Mouse (Mus musculus) forebrain, embryonic 16.5 days (tissue): ENCODE results near the gene Sprr2a2. TPM values are rescaled to one million over a fixed set of nuclear protein-coding genes. Genes with fewer than 3 reads are reported as not detected.
"Not testable (repeated sequence)": the region's sequence is repeated elsewhere in the genome, so short reads cannot be mapped to it uniquely, and the experiment has no call there.

Source experiments
- ATAC-seq: fragments of 200-750 bp; cut with Nextera tagmentation; 2 replicates; pipeline ENCODE4 v1.8.0; 2017; ENCODE audit warnings: mild to moderate bottlenecking, moderate library complexity
- H3K27ac ChIP-seq: fragments of 300-500 bp; sonication (generic); 2 replicates; pipeline ENCODE4 v1.5.1; 2014; ENCODE audit warnings: low read length, control low read depth
- H3K27me3 ChIP-seq: fragments of 300-500 bp; sonication (generic); replicated peaks from 2 replicates; pipeline ENCODE4 v1.6.1; 2014; ENCODE audit warnings: low read length; ENCODE audit not compliant: control insufficient read depth, insufficient read depth
- H3K36me3 ChIP-seq: fragments of 300-500 bp; sonication (generic); 2 replicates; pipeline ENCODE4 v1.6.1; 2014; ENCODE audit not compliant: control insufficient read depth, insufficient read depth
- H3K4me1 ChIP-seq: fragments of 300-500 bp; sonication (generic); replicated peaks from 2 replicates; pipeline ENCODE4 v1.6.1; 2014; ENCODE audit warnings: low read length; ENCODE audit not compliant: control insufficient read depth, insufficient read depth
- H3K4me2 ChIP-seq: fragments of 300-500 bp; sonication (generic); 2 replicates; pipeline ENCODE4 v1.6.1; 2014; ENCODE audit warnings: mild to moderate bottlenecking, low read length, control low read depth
- H3K4me3 ChIP-seq: fragments of 300-500 bp; sonication (generic); replicated peaks from 2 replicates; pipeline ENCODE4 v1.5.1; 2014; ENCODE audit warnings: mild to moderate bottlenecking, low read length, control low read depth
- H3K9ac ChIP-seq: fragments of 300-500 bp; sonication (generic); replicated peaks from 2 replicates; pipeline ENCODE4 v1.6.1; 2014; ENCODE audit warnings: low read depth, low read length, control low read depth
- H3K9me3 ChIP-seq: fragments of 300-500 bp; sonication (generic); 2 replicates; pipeline ENCODE4 v1.6.1; 2016; ENCODE audit warnings: low read length; ENCODE audit not compliant: control insufficient read depth
- WGBS: fragments of 180-500 bp; shearing (Covaris S2); extraction: QIAGEN DNeasy Blood & Tissue Kit; methylation state at CpG from one replicate; pipeline ENCODE4 v1.1.7; 2014; 5-methylcytosine and 5-hydroxymethylcytosine counted together
- polyA plus RNA-seq: library from polyadenylated mRNA; unstranded; fragments of >200 nt; fragmentation: Nextera tagmentation; extraction: Ambion mirVana; gene quantifications from 2 replicates; pipeline ENCODE4 v1.2.1, GENCODE M21; 2015

The Sprr2a2 gene
- polyA plus RNA-seq, 1 experiment from 2014 or later, result not detected

DNA sequence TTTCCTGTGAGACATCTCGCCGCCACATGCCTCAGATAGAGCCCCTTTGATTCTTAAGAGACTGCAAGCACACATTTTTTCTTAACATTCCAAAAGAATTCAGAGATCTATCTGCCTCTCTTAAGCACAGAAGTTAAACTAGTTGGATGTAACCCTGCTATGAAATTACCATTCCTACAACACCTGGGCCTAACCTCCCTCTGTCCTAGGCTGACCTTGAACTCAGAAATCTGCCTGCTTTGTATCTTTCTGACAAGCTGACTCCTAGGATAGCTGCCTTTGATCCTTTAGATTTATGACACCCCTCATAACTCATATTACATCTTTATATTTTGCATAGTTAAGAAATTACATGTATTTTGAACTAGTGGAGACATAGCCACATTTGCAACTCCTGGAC, 47.7 kb downstream of the Sprr2a2 start:
- H3K9me3 ChIP-seq, H3K4me2 ChIP-seq, H3K9ac ChIP-seq, H3K27ac ChIP-seq, H3K4me3 ChIP-seq, H3K4me1 ChIP-seq, H3K27me3 ChIP-seq, H3K36me3 ChIP-seq, ATAC-seq: not testable (repeated sequence)
- no CpG with 5 or more reads among the region's 2 CpGs for WGBS

DNA sequence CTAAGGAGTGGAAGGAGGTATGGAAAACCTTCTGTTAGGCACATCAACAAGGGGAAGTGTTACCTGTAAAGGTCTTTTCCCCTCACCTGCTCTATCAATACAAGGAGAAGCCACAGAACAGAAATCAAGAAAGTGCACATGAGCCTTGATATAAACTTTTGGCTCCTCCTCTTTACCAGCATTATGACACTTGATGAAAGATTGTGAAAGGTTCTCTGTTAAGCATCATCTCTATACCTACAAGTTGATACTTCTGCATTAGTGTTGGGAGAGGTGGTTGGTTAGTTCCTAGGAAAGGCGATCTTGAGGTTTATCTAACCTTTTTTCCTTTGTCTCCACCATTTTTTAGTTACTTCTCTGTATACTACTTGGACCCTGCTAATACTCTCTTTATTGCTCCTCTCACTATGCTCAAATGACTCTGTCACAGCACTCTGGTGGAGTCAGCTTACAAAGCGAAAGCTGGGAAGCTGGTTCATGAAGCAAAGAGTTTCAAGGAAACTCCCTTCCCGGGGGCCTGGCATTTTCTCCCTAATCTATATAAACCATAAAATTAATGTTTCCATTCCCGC, 55.8 kb downstream of the Sprr2a2 start:
- WGBS, result no CpG with 5 or more reads among the region's 4 CpGs
- H3K4me1 ChIP-seq, H3K4me2 ChIP-seq, H3K9me3 ChIP-seq, H3K36me3 ChIP-seq, H3K27ac ChIP-seq, H3K9ac ChIP-seq, H3K27me3 ChIP-seq, H3K4me3 ChIP-seq, ATAC-seq: not testable (repeated sequence)

DNA sequence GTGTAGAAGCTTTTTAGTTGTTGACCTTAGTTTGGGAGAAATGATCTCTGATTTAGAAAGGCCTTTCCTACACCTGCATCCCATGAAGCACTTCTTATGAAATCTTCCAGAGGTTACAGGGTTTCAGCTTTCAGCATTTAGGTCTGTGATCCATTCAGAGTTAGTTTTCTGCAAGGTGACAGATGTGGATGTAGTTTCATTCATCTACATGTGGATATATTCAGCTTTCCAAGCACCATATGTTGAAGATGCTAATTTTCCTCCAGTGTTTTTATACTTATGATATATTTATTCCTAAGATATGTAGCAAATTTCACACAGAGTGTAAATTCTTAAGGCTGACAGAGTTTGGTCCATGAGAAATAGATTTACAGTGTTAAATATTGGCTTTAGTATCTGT, 57.8 kb downstream of the Sprr2a2 start:
- H3K9me3 ChIP-seq, H3K36me3 ChIP-seq, ATAC-seq, H3K27ac ChIP-seq, H3K9ac ChIP-seq, H3K4me3 ChIP-seq, H3K4me2 ChIP-seq, H3K27me3 ChIP-seq, H3K4me1 ChIP-seq: not testable (repeated sequence)

DNA sequence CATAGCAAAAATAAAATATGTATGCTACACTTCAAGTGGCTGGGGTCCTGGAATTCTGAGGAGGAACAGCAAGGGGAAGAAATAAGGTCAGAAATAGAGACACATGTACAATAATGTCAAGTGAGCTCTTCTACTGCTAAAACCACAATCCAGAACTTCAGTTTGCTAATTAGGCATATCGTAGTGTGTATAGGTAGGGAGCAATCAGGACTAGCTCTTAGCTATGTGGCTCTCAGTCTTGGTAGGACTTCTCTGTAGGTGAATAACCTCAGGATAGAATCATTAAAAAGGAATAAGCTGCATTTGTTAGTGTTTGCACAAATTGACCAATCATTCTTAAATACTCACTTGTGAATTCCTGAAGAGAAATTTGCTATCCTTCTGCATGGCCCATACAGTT, 58.3 kb downstream of the Sprr2a2 start:
- ATAC-seq, H3K4me1 ChIP-seq, H3K9me3 ChIP-seq, H3K27me3 ChIP-seq, H3K9ac ChIP-seq, H3K4me2 ChIP-seq, H3K27ac ChIP-seq, H3K36me3 ChIP-seq, H3K4me3 ChIP-seq: not testable (repeated sequence)
- no CpG with 5 or more reads among the region's 1 CpGs for WGBS

DNA sequence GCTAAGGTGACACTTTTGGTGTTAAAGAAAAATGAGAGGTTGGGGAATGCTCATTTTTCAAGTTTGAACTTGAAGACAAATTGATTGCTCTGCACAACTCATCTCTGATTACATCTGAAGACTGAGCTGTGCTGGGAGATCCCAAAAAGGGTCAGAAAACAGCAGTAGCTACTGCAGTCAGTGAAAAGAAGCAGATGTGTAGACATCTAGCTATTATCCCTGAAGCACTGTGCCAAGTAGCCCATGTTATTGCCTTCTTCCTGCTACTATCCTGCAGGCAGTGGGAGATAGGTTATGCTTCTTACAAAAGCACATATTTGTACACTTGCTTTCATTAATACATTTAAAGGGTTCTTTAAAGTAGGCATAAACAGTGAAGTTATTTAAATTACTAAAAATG, 63.9 kb downstream of the Sprr2a2 start:
- ATAC-seq, H3K4me2 ChIP-seq, H3K27ac ChIP-seq: not testable (repeated sequence)

DNA sequence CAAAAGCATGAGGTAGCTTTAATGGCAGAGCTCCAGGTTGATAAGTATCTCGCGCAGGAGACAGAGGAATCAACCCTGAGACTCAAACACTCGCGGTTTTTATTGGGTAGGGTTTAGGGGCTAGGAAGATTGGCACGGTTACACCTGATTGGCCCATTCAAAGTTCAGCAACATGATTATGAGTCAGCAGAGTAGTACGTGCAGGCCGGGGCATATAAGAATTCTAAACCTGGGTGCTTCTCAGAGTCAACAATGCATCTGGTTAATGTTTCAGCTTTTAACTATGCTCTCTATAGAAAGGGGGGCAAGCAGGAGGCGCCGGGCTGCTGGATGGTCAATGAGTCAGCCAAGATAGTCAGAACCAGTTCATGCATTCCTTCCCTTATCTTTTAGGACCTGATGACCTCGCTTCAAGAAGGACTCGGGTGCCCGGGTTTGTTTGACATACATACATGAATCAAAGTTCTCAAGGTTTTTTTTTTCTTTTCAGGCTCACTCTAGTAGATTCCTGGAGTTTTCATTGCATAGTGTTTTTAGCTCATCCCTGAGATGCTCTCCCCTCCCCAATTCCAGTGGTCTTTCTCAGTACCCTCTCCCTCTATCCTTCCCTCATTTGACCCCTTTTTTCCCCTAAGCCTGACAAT, 65.4 kb downstream of the Sprr2a2 start:
- not testable (repeated sequence) for H3K27ac ChIP-seq, H3K4me3 ChIP-seq, H3K9ac ChIP-seq, H3K36me3 ChIP-seq, H3K4me2 ChIP-seq, ATAC-seq, H3K27me3 ChIP-seq, H3K4me1 ChIP-seq, H3K9me3 ChIP-seq
- 90% methylated on average over 5 of the region's 12 CpGs for WGBS

More for the DNA sequence above, 63.9 kb downstream of the Sprr2a2 start:
- not testable (repeated sequence) for H3K4me3 ChIP-seq, H3K27me3 ChIP-seq, H3K36me3 ChIP-seq, H3K9ac ChIP-seq, H3K4me1 ChIP-seq, H3K9me3 ChIP-seq

DNA sequence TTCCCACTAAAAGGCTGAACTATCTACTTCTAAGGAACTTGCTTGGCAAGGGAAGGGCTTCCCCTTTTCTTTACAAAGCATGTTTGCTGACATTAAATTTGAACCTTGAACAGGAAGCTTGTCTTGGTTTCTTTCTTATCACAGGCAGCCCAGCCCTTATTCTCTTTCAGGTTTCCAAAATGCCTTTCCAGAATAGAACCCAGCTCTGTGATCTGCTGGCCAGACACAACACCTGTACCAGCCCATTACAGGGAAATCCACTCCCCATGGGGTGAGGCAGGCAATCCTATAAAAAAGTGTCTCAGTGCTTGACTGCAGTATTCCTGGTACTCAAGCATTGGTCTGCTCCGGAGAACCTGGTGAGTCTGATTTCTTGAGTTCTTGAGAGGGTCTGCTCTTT, 69.4 kb downstream of the Sprr2a2 start, which contains the start of gene Sprr2a3:
Gene Sprr2a3 (plus strand): TSS at position 317 of the 400 bp plus-strand sequence.
- not testable (repeated sequence) for H3K9me3 ChIP-seq, H3K36me3 ChIP-seq, H3K27me3 ChIP-seq, H3K4me3 ChIP-seq, H3K27ac ChIP-seq, H3K9ac ChIP-seq, H3K4me1 ChIP-seq, H3K4me2 ChIP-seq, ATAC-seq
- 94% methylated on average over 1 of the region's 1 CpGs for WGBS

DNA sequence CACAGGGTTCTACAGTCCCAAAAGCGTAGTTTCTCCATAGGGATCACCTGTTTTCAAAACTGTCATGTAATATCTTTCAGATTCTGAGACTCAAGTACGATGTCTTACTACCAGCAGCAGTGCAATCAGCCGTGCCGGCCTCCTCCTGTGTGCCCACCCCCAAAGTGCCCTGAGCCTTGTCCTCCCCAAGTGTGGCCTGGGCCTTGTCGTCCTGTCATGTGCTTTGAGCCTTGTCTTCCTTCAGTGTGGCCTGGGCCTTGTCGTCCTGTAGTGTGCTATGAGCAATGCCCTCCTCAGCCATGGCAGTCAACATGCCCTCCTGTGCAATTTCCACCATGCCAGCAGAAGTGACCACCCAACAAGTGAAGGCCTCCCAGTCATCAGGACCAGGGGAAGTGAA, 72.8 kb downstream of the Sprr2a2 start:
- H3K4me2 ChIP-seq, H3K9me3 ChIP-seq, H3K4me1 ChIP-seq, H3K9ac ChIP-seq, H3K27ac ChIP-seq, H3K36me3 ChIP-seq, ATAC-seq, H3K4me3 ChIP-seq, H3K27me3 ChIP-seq: not testable (repeated sequence)
- 77% methylated on average over 3 of the region's 6 CpGs for WGBS
